Mouse (Mus musculus): Measurements from ENCODE around the gene C1qbp. TPM values are rescaled to one million over a fixed set of nuclear protein-coding genes. Genes with fewer than 3 reads are reported as not detected.

The C1qbp gene
- polyA plus RNA-seq (2017; shearing (Covaris generic)) = 20.3 TPM

DNA sequence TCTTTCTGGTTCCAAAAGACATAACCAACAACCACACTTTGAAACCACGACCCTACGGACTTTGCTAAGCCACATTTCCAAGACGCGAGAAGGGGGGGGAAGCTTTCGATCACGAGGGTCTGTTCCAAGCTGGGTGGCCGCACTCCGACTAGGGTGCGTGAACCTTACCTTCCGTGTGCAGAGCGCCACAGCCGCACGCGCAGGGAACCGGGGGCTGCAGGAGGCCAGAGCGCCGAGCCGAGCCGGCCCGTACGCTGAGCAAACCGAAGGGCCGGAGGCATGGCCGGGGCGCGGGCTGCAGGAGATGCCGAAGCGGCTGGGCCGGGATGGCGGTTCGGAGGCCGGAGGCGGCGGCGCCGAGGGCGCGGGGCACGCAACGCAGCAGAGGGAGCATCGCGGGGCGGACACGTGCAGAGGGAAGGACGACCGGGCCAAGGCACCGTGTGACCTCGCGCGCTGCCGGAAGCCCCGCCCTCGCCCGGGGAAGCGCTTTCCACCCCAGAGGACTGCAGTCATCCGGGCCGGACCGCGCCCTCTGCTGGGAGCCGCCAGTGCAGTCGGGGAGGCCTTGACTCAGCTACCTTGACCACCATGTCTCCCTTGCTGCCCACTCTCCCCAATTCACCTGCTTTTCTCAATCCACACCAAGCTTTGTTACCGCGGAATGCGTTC, at the start of gene C1qbp:
C1qbp (minus strand) TSS at position 470 of the 672 bp plus-strand sequence.

DNA sequence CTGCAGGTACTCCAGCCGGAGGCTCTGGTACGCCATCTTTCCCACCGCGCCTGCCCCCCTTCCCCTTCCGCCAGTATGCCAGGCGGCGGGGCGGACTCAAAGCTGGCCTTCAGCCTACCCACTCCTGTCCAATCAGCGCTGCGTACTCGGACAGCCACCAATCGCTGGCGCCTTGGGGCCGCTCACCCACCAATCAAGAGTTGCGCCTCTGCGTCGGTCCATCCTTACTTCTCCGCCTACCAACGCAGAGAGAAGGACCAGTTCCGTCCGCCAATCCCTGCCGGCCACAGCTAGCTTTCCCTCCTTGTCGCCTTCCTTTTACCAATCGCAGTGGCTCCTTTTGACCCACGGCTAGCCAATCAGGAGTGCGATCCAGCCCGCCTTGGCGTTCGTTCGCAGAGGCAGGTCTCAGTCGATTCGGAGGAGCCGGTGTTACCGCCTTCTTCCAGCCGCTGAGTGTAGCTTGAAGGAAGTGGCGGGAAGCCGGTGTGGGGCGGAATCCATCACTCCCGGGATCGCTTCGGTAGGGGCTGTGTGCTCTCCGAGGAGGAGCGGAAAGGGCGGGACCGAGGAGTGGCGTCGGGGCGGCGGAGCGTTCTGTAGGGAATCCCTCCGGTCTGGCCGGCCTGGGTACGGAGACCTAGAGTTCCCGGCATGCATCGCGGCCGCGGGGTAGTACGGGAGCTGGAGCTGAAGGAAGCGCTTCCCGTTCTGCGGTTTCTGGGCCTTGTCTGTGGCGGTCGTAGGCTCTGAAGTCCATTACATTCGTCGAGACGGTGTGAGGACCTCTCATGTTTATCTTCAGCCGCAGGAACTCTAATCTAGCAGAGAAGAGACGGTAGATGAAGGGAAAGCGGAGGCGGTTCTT, 36.6 kb upstream of the C1qbp start, which contains the start of the genes Mis12 and Derl2:
Mis12 (plus strand) TSS at position 411 of the 868 bp plus-strand sequence.
Derl2 (minus strand) TSS at position 641 of the 868 bp plus-strand sequence.

DNA sequence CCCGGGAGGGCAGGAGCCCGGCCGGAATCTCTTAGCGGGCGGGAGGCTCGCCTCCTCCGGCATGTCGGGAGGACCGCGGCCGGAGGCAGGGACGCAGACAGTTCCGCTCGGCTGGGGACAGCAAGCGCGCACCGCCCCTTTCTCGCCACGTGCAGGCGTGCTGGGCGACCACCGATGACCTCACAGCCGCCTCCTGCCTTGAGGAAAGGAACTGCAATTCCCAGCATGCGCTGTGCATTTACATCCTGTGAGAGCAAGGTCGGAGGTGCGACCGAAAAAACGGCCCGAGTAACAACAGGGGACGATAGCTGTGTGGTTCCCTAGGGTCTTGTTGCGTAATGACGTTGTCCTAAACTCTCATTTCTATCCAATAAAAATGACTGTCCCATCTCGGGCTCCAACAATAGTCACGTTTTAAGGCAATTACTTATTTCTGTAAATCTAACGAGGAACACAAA, 21.5 kb upstream of the C1qbp start, which contains the start of gene Dhx33:
Dhx33 (minus strand) TSS at position 122 of the 458 bp plus-strand sequence.

DNA sequence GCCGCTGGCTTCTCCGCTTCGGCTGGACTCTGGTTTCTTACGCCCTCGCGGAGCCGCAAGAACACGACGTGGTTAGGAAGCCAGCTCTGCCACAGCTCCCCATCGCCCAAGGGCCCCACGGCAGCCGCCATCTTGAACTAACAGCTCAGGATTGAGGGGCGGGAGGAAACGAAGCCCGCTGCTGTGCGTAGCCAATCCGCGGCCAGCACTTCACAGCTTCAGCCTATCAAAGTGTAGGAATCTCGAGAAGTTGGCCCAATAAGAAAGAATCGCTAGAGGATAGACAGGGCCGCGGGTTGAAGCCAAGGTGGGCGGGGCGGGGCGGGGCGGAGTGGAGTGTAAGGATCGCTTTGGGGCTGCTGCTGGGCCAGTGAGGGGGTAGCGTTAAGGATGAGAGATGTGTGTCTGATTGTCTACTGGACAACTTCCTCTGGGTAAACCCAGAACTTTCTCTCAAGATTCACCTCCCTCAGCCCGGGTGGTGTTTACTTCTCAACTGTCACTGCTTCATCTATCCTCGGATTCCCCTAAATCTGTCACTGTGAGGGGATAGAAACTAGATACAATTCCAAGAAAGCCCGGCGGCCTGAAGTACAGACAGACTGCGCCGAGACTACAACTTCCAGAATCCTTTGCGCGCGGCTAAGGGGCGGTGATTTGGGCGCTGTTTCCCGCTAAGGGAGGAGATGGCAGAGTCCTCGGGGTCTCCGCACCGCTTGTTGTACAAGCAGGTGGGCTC, 12.8 kb downstream of the C1qbp start, which contains the start of the genes Nup88 and Rpain:
Nup88 (minus strand) TSS at position 153 of the 739 bp plus-strand sequence.
Rpain (plus strand) TSS at position 393 of the 739 bp plus-strand sequence.

Other genes with a start within 250 kb of the C1qbp start
- gene Zfp3, start 218.8 kb downstream of the C1qbp start, polyA plus RNA-seq (2017; shearing (Covaris generic)) = 5.4 TPM
- gene Scimp, start 170.4 kb downstream of the C1qbp start, polyA plus RNA-seq (2017; shearing (Covaris generic)) = 0.60 TPM
- 12.2 TPM for gene Rabep1, start 138.2 kb downstream of the C1qbp start, polyA plus RNA-seq (2017; shearing (Covaris generic))
- gene Nup88, start 13.1 kb downstream of the C1qbp start, polyA plus RNA-seq (2017; shearing (Covaris generic)) = 109 TPM
- 103 TPM for gene Rpain, start 12.8 kb downstream of the C1qbp start, polyA plus RNA-seq (2017; shearing (Covaris generic))
- 16.1 TPM for gene Dhx33, start 21.4 kb upstream of the C1qbp start, polyA plus RNA-seq (2017; shearing (Covaris generic))
- gene Mis12, start 36.6 kb upstream of the C1qbp start, polyA plus RNA-seq (2017; shearing (Covaris generic)) = 44.8 TPM
- 101 TPM for gene Derl2, start 36.8 kb upstream of the C1qbp start, polyA plus RNA-seq (2017; shearing (Covaris generic))
- gene 6330403K07Rik, start 50.5 kb upstream of the C1qbp start, polyA plus RNA-seq (2017; shearing (Covaris generic)) = 20.0 TPM
- gene Nlrp1a, start 161.7 kb upstream of the C1qbp start, polyA plus RNA-seq (2017; shearing (Covaris generic)) = 0.93 TPM
- gene Nlrp1b, start 247.7 kb upstream of the C1qbp start, polyA plus RNA-seq (2017; shearing (Covaris generic)) = 3.9 TPM